Mouse (Mus musculus): Measurements from ENCODE around the gene Ppp2r1b. TPM values are rescaled to one million over a fixed set of nuclear protein-coding genes. Genes with fewer than 3 reads are reported as not detected.

Gene Ppp2r1b
- total RNA-seq, 1 experiment from 2014 or later, result 29.6 TPM

- DNase-seq, result no peak
Measured at GRCm38 (mm10) chr9:50867015-50867414, 21.9 kb downstream of the Ppp2r1b start.

GRCm38 (mm10) chr9:50868182-50868581 lies 23.1 kb downstream of the Ppp2r1b start:
- no peak for DNase-seq

DNA sequence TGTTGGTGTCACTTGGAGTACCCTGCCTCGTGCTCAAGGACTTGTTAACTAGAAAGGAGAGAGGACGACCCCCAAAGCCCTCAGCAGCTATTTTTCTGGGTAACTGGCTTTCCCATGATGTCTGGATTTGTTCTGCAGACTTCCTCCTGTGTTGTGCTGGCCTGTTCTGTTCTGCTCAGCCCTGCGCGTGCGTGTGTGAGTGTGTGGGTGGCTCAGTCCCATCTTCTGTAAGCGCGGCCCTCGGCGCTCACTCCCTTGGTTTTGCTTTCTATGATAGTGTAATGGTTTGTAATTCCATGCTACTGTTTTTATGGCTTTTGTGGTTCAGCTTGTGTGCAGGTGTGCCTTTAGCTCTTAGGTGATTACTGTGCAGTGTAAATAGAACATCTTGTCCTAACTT lies 28.1 kb downstream of the Ppp2r1b start:
- DNase-seq, result no peak

DNA sequence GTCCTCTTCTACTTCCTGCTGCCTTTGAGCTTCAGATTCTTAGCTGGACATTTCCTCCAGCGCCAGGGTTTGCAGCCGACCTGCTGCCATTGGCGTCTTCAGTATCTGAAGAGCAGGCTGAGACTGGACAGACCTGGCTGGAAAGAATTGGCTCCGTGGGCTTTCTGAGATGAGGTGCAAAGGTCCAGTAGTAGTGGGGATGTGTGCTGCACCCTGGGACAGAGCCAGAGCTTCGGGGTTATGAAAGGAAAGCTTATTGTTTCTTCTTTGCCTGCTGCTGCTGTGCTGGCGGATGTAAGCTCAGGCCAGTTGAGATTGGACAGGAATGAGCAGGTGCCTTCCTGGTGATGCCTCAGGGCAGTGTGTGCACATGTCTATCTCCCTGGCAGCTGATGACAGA lies 28.9 kb downstream of the Ppp2r1b start:
- DNase-seq, result no peak

- DNase-seq, result no peak
Measured at GRCm38 (mm10) chr9:50875470-50875869, 30.4 kb downstream of the Ppp2r1b start.

DNA sequence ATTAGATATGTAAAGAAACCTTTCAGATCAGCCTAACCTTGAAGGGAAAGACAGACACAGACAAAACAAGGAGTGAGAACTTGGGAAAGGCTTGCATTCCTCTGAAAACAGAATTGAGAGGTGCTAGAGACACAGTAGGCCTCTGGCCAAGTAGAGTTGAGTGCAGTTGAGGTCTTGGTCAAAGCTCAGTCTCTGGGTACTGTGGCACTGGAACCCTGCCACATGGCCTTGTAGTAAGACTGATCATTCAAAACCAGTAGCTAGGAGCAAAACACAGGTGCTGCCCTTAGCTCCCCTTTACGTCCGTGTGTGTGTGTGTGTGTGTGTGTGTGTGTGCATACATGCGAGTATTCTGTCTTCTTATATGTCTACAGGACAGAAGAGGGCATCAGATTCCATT lies 31.2 kb downstream of the Ppp2r1b start:
- peak; percentile 62 for DNase-seq

- no peak for DNase-seq
Measured at GRCm38 (mm10) chr9:50877431-50877830, 32.3 kb downstream of the Ppp2r1b start.

DNA sequence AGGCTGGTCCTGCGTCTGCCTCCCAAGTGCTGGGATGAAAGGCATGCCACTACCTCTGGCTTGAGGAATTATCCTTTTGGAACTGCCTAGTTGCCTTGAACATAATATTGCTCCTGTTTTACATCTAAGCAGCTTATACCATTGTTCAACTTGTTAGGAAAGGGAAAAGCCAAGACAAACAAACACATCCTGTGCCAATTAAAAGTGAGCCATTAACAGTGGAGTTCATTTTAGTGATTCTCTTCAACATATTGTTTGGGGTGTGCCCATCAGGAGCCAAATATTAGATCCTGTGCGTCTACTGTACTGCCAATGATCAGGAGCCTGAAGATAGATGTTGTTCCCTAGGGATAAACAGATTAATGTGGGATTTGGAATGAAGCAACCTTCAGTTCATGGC lies 37.1 kb downstream of the Ppp2r1b start:
- DNase-seq, result no peak

GRCm38 (mm10) chr9:50884093-50884492 lies 39.0 kb downstream of the Ppp2r1b start:
- no peak for DNase-seq

GRCm38 (mm10) chr9:50884741-50885599 lies 39.9 kb downstream of the Ppp2r1b start:
- no peak for DNase-seq

DNA sequence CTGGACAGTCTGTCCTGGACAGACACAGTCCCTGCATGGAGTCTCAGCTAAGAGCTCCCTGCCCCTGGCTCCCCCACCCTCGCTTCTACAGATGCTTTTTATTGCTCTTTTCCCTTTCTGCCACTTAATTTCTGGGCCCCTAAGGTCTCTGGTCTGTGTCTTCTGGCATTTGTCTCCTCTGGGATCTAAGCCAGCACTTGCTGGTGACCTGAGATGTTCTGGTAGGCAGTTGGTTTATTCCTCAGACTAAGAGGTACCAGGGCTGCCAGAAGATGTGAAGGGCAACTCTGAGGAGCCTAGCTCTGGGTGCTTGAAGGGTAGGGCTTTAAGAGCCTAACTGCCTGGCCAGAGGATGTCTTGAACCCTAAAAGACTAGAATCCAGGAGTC lies 40.5 kb downstream of the Ppp2r1b start:
- no peak for DNase-seq

- DNase-seq, result no peak
Measured at GRCm38 (mm10) chr9:50886870-50887269, 41.8 kb downstream of the Ppp2r1b start.

DNA sequence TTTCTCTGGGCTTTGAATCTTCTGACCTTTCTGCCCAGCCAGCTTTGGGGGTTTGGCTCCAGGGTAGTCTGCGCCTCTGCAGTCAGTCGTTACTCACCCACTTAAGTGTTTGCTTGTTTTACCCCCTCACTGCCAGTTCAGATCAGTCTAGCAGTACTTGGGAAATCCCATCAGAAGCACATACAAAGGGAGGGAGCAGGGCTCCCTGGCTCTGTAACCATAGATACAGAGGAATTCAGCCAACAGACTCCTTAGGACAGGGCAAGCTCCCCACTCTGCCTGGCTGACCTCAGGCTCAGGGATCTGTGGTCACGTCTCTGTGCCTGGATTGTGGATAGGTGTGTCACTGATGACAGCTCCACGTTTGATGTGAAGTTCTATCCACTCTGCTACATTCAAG lies 42.2 kb downstream of the Ppp2r1b start:
- DNase-seq, result no peak

GRCm38 (mm10) chr9:50889211-50889610 lies 44.1 kb downstream of the Ppp2r1b start:
- DNase-seq, result no peak

DNA sequence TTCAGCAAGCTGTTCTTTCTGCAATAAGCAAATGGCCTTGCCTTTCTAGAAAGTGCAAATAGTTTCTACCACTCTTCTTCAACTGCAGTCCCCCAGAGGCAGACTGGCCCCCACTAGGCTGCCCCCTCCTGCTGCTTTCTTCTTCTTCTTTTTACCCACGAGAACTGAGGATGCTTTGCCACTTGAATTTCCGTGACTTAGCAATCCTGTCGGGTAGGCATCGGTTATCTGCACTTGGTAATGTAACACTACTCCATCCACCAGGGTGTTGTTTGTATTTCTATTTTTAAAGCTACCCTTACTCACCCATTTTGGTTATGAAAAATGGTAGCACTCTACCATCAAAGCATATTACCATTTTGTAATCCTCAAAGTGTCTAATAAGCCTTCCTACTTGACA lies 44.9 kb downstream of the Ppp2r1b start:
- DNase-seq, result no peak

- DNase-seq, result no peak
Measured at GRCm38 (mm10) chr9:50890494-50891090, 45.5 kb downstream of the Ppp2r1b start.

DNA sequence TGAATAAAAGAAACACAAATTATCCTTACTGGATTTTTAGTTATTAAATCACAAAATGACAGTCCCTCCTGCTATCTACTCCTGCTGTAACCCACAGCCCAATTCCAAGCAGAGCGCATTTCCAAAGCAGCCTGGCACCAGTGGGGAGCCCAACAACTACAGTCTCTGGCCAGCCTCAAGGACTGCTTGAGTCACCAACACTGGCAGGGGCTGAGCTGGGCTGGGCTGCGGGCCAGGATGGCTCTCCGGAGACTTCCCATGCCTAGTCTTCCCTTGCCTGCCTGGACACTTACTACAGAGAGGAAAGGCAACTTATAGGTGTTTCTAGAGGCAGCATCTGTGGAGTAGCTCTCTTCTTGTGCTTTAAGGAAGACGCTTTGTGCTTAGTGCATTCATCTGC lies 48.6 kb downstream of the Ppp2r1b start:
- DNase-seq, result peak; percentile 94

DNA sequence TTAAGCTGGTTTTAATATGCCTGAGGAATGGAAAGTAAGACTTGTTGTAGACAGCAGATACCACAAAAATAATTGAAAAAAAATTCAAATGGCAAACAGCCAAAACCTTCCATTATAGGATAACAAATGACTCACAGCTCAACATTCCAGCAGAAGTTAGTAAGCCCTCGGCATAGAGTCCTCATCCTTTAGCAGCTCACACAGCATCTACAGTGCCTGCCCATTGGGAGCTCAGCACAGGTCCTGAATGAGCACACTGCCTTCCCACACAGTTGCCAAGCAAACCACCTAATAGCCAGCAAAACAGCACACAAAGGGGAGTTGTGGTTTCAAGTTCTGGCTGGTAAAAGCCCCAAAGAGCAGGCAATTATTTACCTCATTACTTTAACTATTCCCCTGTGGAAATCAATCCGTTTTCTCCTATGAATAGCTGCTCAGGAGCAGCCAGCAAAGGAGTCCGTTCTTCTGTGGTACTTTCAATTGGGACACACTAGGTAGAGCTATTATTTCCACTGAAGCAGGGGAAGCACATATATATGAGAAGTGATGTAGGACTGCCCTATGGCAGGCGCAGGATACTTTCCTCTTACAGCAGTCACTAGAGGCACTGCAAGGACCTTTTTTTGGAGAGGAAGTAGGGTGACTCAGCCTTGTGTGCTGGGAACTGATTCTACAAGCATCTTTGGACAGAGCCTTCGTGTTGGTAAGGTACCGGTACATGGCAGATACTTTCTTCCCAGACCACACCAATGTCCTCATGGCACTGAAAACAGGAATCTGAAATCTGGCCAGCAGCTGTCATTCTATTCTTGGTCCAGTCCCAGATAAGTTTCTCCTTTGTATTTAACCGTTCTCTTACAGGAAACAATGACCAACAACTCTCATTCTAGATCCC lies 55.2 kb downstream of the Ppp2r1b start:
- no peak for DNase-seq

DNA sequence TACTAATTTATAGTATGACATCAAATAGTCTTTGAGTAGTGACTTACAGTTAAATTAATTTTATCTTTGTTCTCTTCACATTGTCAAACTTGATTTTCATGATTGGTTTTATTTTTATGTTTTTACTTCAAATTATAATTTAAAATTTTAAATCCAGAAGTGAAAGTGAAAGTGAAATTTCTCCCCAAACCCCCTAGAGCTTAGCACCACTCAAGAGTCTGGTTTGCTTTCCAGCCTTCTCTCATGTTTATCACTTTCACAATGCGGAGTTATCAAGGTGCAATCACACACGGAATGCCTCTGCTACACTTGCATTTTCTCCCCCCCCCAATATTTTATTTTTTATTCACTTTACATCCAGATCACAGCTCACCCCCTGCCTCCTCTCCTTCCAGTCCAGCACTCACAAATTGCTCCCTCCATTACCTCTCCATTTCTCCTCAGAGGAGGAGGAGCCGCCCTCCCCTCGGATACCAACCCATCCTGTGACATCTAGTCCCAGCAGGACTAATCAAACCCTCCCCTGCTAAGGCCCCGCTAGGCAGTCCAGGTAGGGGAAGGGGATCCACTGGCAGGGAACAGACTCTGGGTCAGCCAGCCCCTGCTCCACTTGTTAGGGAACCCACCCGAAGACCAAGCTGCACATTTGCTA lies 59.2 kb downstream of the Ppp2r1b start:
- no peak for DNase-seq

DNA sequence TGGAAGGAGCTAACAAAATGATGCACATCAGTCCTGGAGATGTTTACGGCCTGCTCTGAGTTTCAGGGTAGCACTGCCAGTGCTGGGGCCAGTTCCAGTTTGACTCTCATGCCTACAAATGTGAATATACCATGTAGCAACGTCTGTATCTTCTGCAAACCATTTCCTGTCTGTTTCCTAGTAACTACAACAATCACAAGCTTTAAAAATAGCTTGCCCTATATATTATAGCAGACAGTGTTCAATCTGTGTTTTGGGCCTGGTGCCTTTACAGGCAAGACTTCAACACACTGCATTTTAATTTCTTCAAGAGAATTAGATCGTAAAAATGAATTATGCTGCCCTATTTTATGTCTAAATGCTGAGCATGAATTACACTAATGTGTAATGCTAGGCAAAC lies 60.2 kb downstream of the Ppp2r1b start:
- no peak for DNase-seq

GRCm38 (mm10) chr9:50911861-50912515 lies 66.9 kb downstream of the Ppp2r1b start:
- DNase-seq, result no peak

DNA sequence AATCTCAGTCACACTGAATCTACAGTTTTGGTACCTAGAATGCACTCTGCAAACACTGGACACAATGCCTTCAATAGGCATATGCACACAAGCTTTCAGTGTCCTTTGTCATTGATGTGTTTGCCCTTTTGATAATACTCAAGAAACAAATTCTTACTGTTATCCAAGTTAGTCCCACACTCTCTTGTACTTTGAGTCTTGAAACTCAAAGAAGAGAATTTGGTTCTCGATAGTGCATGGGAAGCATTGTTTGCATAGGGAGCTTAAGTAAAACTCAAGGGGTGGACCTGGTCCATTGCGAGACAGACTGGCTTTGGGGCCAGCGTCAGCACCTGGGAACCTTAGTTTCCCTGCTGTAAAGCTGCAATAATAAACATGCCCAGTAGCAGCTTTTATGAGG lies 73.0 kb downstream of the Ppp2r1b start:
- DNase-seq, result no peak

Data from adrenal gland, postnatal 25 days (tissue).